Mouse (Mus musculus) cortical plate, adult 2 months (tissue): ENCODE results near the gene Hsdl1. TPM values are rescaled to one million over a fixed set of nuclear protein-coding genes. Genes with fewer than 3 reads are reported as not detected.

Source experiments
- H3K27ac ChIP-seq: fragments of 200-500 bp; 2 replicates; pipeline ENCODE4 v1.5.1; 2012; ENCODE audit warnings: low read length, control low read depth, inconsistent platforms; ENCODE audit not compliant: insufficient read depth
- H3K4me1 ChIP-seq: fragments of 200-500 bp; 2 replicates; pipeline ENCODE4 v1.6.1; 2011; ENCODE audit warnings: low read length; ENCODE audit not compliant: control insufficient read depth, insufficient read depth
- H3K4me3 ChIP-seq: fragments of 200-500 bp; 2 replicates; pipeline ENCODE4 v1.5.1; 2011; ENCODE audit warnings: mild to moderate bottlenecking, low read length, control low read depth; ENCODE audit not compliant: insufficient read depth
- CTCF ChIP-seq: fragments of 200-500 bp; IDR thresholded peaks from 2 replicates; pipeline ENCODE4 v1.5.1; 2011; ENCODE audit warnings: mild to moderate bottlenecking, control low read depth, low read length; ENCODE audit not compliant: insufficient read depth; ENCODE audit errors: extremely low read depth
- POLR2A ChIP-seq: fragments of 200-500 bp; IDR thresholded peaks from 2 replicates; pipeline ENCODE4 v1.6.1; 2011; ENCODE audit warnings: mild to moderate bottlenecking, low read length, control low read depth; ENCODE audit not compliant: insufficient read depth; ENCODE audit errors: extremely low read depth
- polyA plus RNA-seq: library from polyadenylated mRNA; depleted of rRNA; stranded (reverse); fragments of >200 nt; gene quantifications from 2 replicates; pipeline ENCODE4 v1.2.3, GENCODE M21; 2012

Gene Hsdl1
- polyA plus RNA-seq, 1 experiment: 32.2 TPM

DNA sequence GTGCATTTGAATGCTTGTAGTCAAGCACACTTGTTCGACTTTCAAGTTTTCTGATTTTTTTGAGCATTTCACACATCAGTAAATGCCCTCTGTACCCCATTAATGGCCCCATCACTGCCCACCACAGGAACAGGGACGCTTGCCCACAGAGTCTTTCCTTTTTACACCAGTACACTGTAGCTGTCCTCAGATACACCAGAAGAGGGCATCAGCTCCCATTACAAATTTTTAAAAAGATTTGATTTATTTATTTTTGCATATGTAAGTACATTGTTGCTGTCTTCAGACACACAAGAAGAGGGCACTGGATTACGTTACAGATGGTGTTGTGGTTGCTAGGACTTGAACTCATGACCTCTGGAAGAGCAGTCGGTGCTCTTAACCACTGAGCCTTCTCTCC, 13.3 kb upstream of the Hsdl1 start:
- Histone ChIP-seq H3K4me1 (no peaks in the 10 kb centered on the region), H3K27ac (no peak overlapping the region), H3K4me3 (no peak overlapping the region)
- TF ChIP-seq CTCF (no peak), POLR2A (no peak)

DNA sequence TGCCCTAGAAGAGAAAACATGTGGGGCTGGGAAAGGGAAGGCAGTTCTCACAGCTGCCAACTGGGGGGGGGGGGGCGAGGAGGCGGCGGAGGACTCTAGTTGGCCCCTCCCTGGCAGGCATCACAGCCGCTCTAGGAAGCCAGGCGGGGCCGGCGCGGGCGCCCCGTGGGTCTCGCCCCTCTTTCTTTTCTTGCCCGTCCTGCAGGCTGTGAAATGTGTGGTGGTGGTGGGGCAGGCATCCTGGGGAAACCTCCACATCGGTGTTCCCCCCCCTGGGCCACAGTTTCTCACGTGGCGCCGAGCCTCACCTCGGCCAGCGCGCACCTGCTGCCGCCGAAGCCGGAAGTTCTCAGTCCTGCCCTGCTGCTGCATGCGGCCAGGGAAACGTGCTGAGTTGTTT, 10.9 kb upstream of the Hsdl1 start:
- no peak overlapping the region for H3K27ac ChIP-seq
- H3K4me3 ChIP-seq: no peak overlapping the region
- no peaks in the 10 kb centered on the region for H3K4me1 ChIP-seq
- TF ChIP-seq CTCF: no peak
- no peak for TF ChIP-seq POLR2A

DNA sequence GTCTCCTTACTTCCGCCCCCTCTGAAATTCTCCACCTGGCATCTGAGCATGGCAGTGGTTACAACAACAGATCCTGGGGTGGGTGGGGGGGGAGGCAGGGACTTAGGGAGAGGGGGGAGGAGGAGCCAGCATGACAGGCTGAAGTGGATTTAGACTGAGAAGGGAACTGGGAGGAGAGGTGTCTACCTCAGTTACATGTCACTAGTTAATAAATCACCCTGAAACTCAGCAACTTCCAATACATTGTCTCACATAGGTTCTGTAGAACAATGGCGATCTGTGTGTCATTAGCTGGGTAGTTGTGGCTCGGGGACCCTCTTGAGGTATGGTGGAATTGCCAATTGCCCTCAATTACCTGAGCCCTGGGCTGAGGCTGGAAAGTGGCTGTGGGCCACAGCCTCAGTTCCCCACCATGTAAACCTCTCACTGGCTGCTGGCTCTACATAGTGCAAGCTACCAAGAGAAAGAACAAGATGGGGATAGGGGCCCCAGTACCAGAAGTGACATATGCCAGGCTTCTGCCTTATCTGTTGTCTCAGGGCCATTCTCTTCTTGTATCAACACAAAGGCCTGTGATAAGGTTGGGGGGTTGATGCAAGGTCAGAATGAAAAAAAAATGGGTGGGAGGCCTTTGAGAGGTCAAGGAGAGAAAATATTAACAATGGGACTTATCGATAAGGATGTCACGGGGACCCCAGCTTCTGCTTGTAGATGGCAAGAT, 5.6 kb upstream of the Hsdl1 start:
- Histone ChIP-seq H3K4me3 (no peak overlapping the region), H3K27ac (no peak overlapping the region), H3K4me1 (no peaks in the 10 kb centered on the region)
- TF ChIP-seq CTCF (no peak), POLR2A (no peak)

DNA sequence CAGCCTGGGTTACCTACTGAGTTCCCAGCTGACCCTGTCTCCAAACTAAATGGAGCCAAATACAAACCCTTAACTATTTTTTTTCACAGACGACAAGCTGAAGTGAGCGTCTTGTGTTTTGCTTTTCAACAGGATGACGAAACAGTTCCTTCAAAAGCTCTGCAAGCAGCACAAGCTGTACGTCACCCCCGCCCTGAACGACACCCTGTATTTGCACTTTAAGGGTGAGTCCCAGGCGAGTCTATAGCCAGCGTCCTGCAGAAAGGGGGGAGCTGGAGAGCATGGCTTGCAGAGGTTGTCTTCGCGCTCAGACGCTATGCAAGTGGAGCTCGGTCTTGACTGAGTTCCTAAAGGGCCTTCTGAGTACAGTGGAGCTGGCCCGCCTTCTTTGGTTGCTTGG, 4.1 kb upstream of the Hsdl1 start:
- TF ChIP-seq POLR2A: no peak
- TF ChIP-seq CTCF: no peak
- H3K4me3 ChIP-seq: no peak overlapping the region
- H3K27ac ChIP-seq: no peak overlapping the region
- peaks cover 1% of the 10 kb centered on the region; the same call in 1 of the 2 replicates for H3K4me1 ChIP-seq

DNA sequence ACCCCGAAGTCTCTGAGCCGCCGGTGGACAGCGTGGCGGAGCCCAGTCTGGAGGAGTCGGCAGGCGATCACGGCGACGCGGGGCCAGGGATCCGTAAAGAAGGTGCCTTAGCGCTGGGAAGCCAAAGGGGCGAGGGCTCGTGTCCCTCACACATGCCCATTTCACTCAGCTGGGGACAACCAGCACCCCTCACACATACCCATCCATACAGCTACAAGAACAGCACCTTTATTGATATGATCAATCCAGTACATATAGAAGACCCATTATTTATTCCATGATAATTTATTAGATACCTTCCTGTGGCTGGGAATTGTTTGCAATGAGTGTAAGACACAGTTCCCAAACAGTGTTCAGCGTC, 363 bp upstream of the Hsdl1 start:
- peak overlapping the region; percentile 71 for H3K4me3 ChIP-seq
- TF ChIP-seq POLR2A (no peak), CTCF (no peak)
- H3K4me1 ChIP-seq: peaks cover 3% of the 10 kb centered on the region; the same call in 1 of the 2 replicates
- no peak overlapping the region for H3K27ac ChIP-seq

DNA sequence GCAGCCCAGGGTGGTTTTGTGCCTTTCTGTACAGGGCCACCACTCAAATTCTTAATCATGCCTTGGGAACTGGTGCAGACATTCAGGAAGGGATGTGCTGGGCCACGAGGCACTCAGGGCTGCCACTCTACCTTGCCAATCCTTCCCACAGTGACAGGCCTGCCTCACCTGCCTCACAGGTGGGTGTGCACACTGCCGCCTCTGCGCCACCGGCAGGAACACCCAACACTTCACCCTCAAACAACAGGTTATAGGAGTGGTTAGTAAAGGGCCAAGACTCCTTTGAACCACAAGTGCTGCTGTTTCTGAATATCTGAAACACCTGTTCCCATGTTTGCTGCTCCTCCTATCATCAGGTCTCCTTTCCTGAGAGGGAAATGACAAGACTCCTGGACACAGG, 2.6 kb downstream of the Hsdl1 start:
- Histone ChIP-seq H3K27ac (no peak overlapping the region), H3K4me3 (no peak overlapping the region), H3K4me1 (peaks cover 3% of the 10 kb centered on the region; the same call in 1 of the 2 replicates)
- TF ChIP-seq POLR2A (no peak), CTCF (no peak)

DNA sequence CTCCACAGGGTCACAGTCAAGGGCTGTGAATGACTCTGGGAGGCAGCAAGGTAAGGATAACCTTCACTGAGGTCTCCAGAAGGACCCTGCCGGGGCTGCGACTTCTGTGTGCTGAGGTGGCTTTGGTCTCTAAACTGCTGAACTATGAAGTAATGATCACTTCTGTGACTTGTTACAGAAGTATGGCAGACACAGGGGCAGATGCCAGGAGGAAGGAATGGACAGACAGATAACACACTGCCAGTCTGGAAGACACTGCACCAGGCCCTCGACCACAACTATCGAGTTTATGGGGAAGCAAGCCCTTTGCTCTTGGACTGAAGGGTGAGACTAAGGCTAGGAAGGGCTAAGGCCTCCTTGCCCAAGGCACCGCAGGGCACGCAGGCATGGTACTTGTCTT, 3.8 kb downstream of the Hsdl1 start:
- TF ChIP-seq POLR2A: no peak
- no peak for TF ChIP-seq CTCF
- no peak overlapping the region for H3K4me3 ChIP-seq
- H3K4me1 ChIP-seq: peaks cover 3% of the 10 kb centered on the region; the same call in 1 of the 2 replicates
- no peak overlapping the region for H3K27ac ChIP-seq

DNA sequence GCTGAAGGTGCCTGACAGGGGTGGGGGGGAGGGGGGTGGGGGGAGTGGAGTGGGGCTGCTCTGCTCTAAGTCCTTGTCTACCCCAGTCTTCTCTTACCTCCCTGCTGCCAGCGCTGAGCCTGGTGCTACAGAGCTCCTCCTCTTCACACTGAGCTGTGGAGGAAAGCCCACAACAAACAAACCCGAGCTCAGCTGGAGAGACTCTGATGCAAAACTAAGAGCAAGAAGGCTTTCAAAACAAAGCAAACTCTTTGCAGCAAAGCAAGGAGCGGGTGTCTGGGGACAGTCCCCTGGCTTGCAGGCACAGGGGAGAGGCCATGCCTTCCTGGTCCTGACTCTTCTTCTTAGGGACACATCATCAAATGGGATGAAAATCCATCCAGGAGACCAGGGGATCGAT, 5.1 kb downstream of the Hsdl1 start:
- Histone ChIP-seq H3K27ac (no peak overlapping the region), H3K4me1 (peaks cover 3% of the 10 kb centered on the region; the same call in 1 of the 2 replicates), H3K4me3 (no peak overlapping the region)
- TF ChIP-seq CTCF (no peak), POLR2A (no peak)

DNA sequence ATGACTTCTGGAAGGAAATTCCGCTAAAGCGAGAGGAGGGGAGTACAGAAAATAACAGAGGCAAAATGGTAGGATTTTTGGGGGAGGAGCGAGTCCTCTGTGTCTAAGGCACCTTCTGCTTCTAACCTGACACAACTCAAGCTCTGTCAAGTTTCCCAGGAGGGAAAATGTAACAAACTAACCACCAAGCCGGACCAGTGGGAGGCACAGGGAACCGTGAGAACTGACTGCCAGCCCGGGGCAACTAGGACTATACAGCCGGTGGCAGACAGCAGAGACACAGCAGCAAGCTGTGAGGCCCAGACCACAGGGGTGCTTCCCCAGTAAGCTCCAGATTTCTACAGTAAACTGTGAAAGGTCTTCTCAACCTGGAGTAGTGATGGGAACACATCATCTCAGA, 6.0 kb downstream of the Hsdl1 start:
- TF ChIP-seq POLR2A: no peak
- TF ChIP-seq CTCF: no peak
- Histone ChIP-seq H3K4me1 (peaks cover under 1% of the 10 kb centered on the region; the same call in 1 of the 2 replicates), H3K4me3 (no peak overlapping the region), H3K27ac (no peak overlapping the region)

DNA sequence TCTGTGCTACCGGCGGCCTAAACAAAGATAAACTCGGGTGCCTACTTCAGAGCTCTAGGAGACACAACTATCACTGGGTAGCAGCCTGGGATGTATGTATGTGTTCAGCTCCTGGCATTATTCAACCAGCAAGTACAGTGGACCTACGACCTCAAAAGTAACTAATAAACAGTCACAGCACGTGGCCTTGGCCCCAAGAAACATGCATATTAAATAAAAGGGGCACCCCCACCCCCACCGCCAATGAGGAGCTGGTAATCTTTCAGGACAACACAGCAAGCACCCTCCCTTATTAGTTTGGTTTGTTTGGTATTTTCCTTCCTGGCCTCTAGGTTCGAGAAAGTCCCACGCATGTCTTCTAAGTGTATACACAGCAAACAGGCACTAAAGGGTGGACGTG, 6.7 kb downstream of the Hsdl1 start:
- Histone ChIP-seq H3K4me3 (no peak overlapping the region), H3K4me1 (no peaks in the 10 kb centered on the region)
- TF ChIP-seq CTCF (no peak), POLR2A (no peak)

More for the DNA sequence above, 6.7 kb downstream of the Hsdl1 start:
- no peak overlapping the region for H3K27ac ChIP-seq
